Mouse (Mus musculus) intestine, embryonic 15.5 days (tissue): ENCODE measurements around the gene Trp53i11. TPM values are rescaled to one million over a fixed set of nuclear protein-coding genes. Genes with fewer than 3 reads are reported as not detected.
A peak's percentile ranks its signal among the peaks of the same experiment; 100 is the strongest.

Source experiments
- ATAC-seq: fragments of 200-750 bp; cut with Nextera tagmentation; 2 replicates; pipeline ENCODE4 v1.8.0; 2017; ENCODE audit warnings: moderate TSS enrichment, moderate library complexity
- H3K27ac ChIP-seq: fragments of 300-500 bp; sonication (generic); 2 replicates; pipeline ENCODE4 v1.5.1; 2015; ENCODE audit warnings: mild to moderate bottlenecking, inconsistent platforms
- H3K27me3 ChIP-seq: fragments of 300-500 bp; sonication (generic); replicated peaks from 2 replicates; pipeline ENCODE4 v1.6.1; 2015; ENCODE audit warnings: inconsistent platforms
- H3K36me3 ChIP-seq: fragments of 300-500 bp; sonication (generic); 2 replicates; pipeline ENCODE4 v1.6.1; 2015; ENCODE audit warnings: inconsistent platforms
- H3K4me1 ChIP-seq: fragments of 300-500 bp; sonication (generic); replicated peaks from 2 replicates; pipeline ENCODE4 v1.6.1; 2015; ENCODE audit warnings: inconsistent platforms
- H3K4me2 ChIP-seq: fragments of 300-500 bp; sonication (generic); replicated peaks from 2 replicates; pipeline ENCODE4 v1.6.1; 2015; ENCODE audit warnings: mild to moderate bottlenecking, inconsistent platforms
- H3K4me3 ChIP-seq: fragments of 300-500 bp; sonication (generic); replicated peaks from 2 replicates; pipeline ENCODE4 v1.5.1; 2015; ENCODE audit warnings: inconsistent platforms
- H3K9ac ChIP-seq: fragments of 300-500 bp; sonication (generic); 2 replicates; pipeline ENCODE4 v1.6.1; 2015; ENCODE audit warnings: inconsistent platforms
- H3K9me3 ChIP-seq: fragments of 300-500 bp; sonication (generic); 2 replicates; pipeline ENCODE4 v1.6.1; 2016; ENCODE audit warnings: inconsistent platforms
- WGBS: fragments of 180-500 bp; shearing (Covaris S2); methylation state at CpG from one replicate; pipeline ENCODE4 v1.1.7; 2015; 5-methylcytosine and 5-hydroxymethylcytosine counted together
- polyA plus RNA-seq: library from polyadenylated mRNA; unstranded; fragments of >200 nt; fragmentation: Nextera tagmentation; extraction: Ambion mirVana; gene quantifications from 2 replicates; pipeline ENCODE4 v1.2.1, GENCODE M21; 2015

Gene Trp53i11
- polyA plus RNA-seq, 1 experiment from 2014 or later: 36.0 TPM

GRCm38 (mm10) chr2:93160467-93161035, 26.8 kb upstream of the Trp53i11 start:
- H3K27ac ChIP-seq: no peak overlapping the region
- H3K27me3 ChIP-seq: no peaks in the 10 kb centered on the region
- H3K4me1 ChIP-seq: peaks cover 21% of the 10 kb centered on the region
- no peak for ATAC-seq
- 80% methylated on average over 4 of the region's 4 CpGs for WGBS
- no peak overlapping the region for H3K4me2 ChIP-seq
- no peaks in the 10 kb centered on the region for H3K36me3 ChIP-seq
- no peaks in the 10 kb centered on the region for H3K9me3 ChIP-seq
- H3K4me3 ChIP-seq: no peak overlapping the region
- no peak overlapping the region for H3K9ac ChIP-seq

DNA sequence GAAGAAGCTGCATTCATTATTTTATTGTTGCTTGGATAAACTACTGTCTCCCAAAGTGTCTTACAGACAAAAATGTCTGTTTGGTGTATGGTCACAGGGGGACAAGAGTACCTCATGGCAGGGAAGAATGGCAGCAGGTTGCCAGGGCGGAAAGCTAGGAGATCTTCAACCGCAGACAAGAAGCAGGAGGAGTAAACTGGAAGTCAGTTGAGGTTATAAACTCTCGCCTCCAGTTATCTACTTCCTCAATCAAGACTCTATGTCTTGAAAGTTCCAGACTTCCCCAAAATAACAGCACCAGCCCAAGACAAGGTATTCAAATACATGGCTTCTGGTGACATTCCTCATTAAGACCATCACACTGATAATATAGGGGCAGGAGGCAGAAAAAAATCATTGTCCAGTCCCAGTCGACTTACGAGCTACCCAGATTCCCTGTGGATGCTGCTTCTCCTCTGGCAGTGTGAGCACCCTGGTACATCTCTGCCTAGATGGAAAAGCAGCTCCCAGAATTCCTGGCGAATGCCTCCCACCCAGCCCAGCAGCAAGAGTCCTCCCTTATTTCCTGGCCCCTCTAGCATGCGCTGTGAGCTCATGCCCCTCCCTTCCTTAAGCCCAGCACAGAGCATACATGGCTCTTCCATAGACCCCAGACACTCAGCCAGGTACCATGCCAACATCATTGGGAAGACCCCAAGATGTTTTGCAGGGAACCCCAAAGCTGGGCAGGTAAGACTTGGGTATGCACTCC, 25.3 kb upstream of the Trp53i11 start:
- Histone ChIP-seq H3K4me3 (no peak overlapping the region), H3K9me3 (no peaks in the 10 kb centered on the region), H3K27ac (no peak overlapping the region), H3K9ac (no peak overlapping the region), H3K4me2 (no peak overlapping the region), H3K27me3 (no peaks in the 10 kb centered on the region), H3K4me1 (peaks cover 25% of the 10 kb centered on the region), H3K36me3 (no peaks in the 10 kb centered on the region)
- 61% methylated on average over 7 of the region's 7 CpGs for WGBS
- no peak for ATAC-seq

DNA sequence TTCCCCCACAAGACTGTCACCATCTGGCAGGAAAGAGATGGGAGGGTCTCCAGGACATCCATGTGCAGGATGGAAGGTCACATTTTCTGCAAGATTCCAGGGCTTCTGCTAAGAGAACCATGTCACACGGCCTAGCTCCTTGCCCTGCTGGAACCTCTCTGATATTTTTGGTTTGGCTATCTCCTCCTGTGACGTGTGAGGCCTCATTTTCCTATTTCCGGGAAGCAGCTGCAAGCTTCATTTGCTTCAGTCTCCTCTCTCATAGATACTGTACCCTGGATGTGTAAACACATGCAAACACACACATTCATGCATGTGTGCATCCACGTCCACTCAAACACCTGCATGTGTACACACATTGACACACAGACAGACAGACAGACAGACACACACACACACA, 24.6 kb upstream of the Trp53i11 start:
- Histone ChIP-seq H3K4me1 (peaks cover 25% of the 10 kb centered on the region), H3K9me3 (no peaks in the 10 kb centered on the region), H3K27ac (peak overlapping the region; percentile 11; the same call in 1 of the 2 replicates), H3K4me3 (no peak overlapping the region), H3K9ac (no peak overlapping the region), H3K27me3 (no peaks in the 10 kb centered on the region), H3K36me3 (no peaks in the 10 kb centered on the region), H3K4me2 (no peak overlapping the region)
- WGBS: 58% methylated on average over 4 of the region's 4 CpGs
- ATAC-seq: no peak

GRCm38 (mm10) chr2:93163317-93163716, 24.0 kb upstream of the Trp53i11 start:
- 5% methylated on average over 2 of the region's 2 CpGs for WGBS
- ATAC-seq: peak; percentile 60
- H3K27ac ChIP-seq: peak overlapping the region; percentile 11; the same call in 1 of the 2 replicates

GRCm38 (mm10) chr2:93163750-93164335, 23.5 kb upstream of the Trp53i11 start:
- Histone ChIP-seq H3K4me3 (no peak overlapping the region), H3K4me2 (no peak overlapping the region), H3K27ac (0 out of 2 replicates have a peak overlapping the region, but pooled peaks have one; percentile 0), H3K9me3 (no peaks in the 10 kb centered on the region), H3K36me3 (no peaks in the 10 kb centered on the region), H3K9ac (no peak overlapping the region), H3K4me1 (peaks cover 25% of the 10 kb centered on the region), H3K27me3 (no peaks in the 10 kb centered on the region)
- peak; percentile 71 for ATAC-seq
- 39% methylated on average over 6 of the region's 6 CpGs for WGBS

More at GRCm38 (mm10) chr2:93163317-93163716, 24.0 kb upstream of the Trp53i11 start:
- no peak overlapping the region for H3K4me3 ChIP-seq
- no peak overlapping the region for H3K9ac ChIP-seq
- no peak overlapping the region for H3K4me2 ChIP-seq
- H3K36me3 ChIP-seq: no peaks in the 10 kb centered on the region
- H3K4me1 ChIP-seq: peaks cover 25% of the 10 kb centered on the region
- no peaks in the 10 kb centered on the region for H3K9me3 ChIP-seq
- H3K27me3 ChIP-seq: no peaks in the 10 kb centered on the region

GRCm38 (mm10) chr2:93166295-93166694, 21.1 kb upstream of the Trp53i11 start:
- Histone ChIP-seq H3K27ac (no peak overlapping the region), H3K4me1 (peaks cover 35% of the 10 kb centered on the region), H3K9me3 (no peaks in the 10 kb centered on the region), H3K4me3 (no peak overlapping the region), H3K9ac (no peak overlapping the region), H3K36me3 (no peaks in the 10 kb centered on the region), H3K27me3 (no peaks in the 10 kb centered on the region), H3K4me2 (no peak overlapping the region)
- ATAC-seq: no peak
- WGBS: 85% methylated on average over 6 of the region's 6 CpGs

- H3K36me3 ChIP-seq: no peaks in the 10 kb centered on the region
- ATAC-seq: no peak
- H3K27ac ChIP-seq: no peak overlapping the region
- H3K27me3 ChIP-seq: no peaks in the 10 kb centered on the region
- H3K4me3 ChIP-seq: no peak overlapping the region
- H3K4me2 ChIP-seq: no peak overlapping the region
- H3K9ac ChIP-seq: no peak overlapping the region
- H3K4me1 ChIP-seq: peaks cover 41% of the 10 kb centered on the region
- 74% methylated on average over 14 of the region's 14 CpGs for WGBS
- no peaks in the 10 kb centered on the region for H3K9me3 ChIP-seq
Observed at GRCm38 (mm10) chr2:93166734-93167406, 20.5 kb upstream of the Trp53i11 start.

GRCm38 (mm10) chr2:93170156-93170844, 17.0 kb upstream of the Trp53i11 start:
- no peaks in the 10 kb centered on the region for H3K9me3 ChIP-seq
- peaks cover 42% of the 10 kb centered on the region for H3K4me1 ChIP-seq
- 56% methylated on average over 19 of the region's 19 CpGs for WGBS
- H3K27me3 ChIP-seq: no peaks in the 10 kb centered on the region
- H3K27ac ChIP-seq: no peak overlapping the region; the same call in 1 of the 2 replicates
- ATAC-seq: no peak
- no peaks in the 10 kb centered on the region for H3K36me3 ChIP-seq
- H3K9ac ChIP-seq: no peak overlapping the region
- no peak overlapping the region for H3K4me3 ChIP-seq
- no peak overlapping the region for H3K4me2 ChIP-seq

- no peak overlapping the region for H3K9ac ChIP-seq
- H3K27ac ChIP-seq: peak overlapping the region; percentile 13; the same call in 1 of the 2 replicates
- H3K4me2 ChIP-seq: no peak overlapping the region
- H3K9me3 ChIP-seq: no peaks in the 10 kb centered on the region
- H3K36me3 ChIP-seq: no peaks in the 10 kb centered on the region
- no peaks in the 10 kb centered on the region for H3K27me3 ChIP-seq
- H3K4me1 ChIP-seq: peaks cover 48% of the 10 kb centered on the region
- no peak overlapping the region for H3K4me3 ChIP-seq
- 48% methylated on average over 5 of the region's 5 CpGs for WGBS
- ATAC-seq: peak; percentile 27
Observed at GRCm38 (mm10) chr2:93170845-93171200, 16.5 kb upstream of the Trp53i11 start.

- whole genome bisulfite sequencing: 75% methylated on average over 6 of the region's 6 CpGs
- H3K4me3 ChIP-seq: no peak overlapping the region
- no peaks in the 10 kb centered on the region for H3K9me3 ChIP-seq
- H3K27me3 ChIP-seq: no peaks in the 10 kb centered on the region
- no peak overlapping the region for H3K4me2 ChIP-seq
- no peaks in the 10 kb centered on the region for H3K36me3 ChIP-seq
- peaks cover 54% of the 10 kb centered on the region for H3K4me1 ChIP-seq
- H3K9ac ChIP-seq: no peak overlapping the region
- ATAC-seq: no peak
- no peak overlapping the region for H3K27ac ChIP-seq
Observed at GRCm38 (mm10) chr2:93171929-93172328, 15.4 kb upstream of the Trp53i11 start.

GRCm38 (mm10) chr2:93172460-93172859, 14.9 kb upstream of the Trp53i11 start:
- peak; percentile 40 for ATAC-seq
- Histone ChIP-seq H3K27me3 (no peaks in the 10 kb centered on the region), H3K4me3 (no peak overlapping the region), H3K4me2 (no peak overlapping the region), H3K4me1 (peaks cover 59% of the 10 kb centered on the region), H3K9ac (no peak overlapping the region), H3K36me3 (no peaks in the 10 kb centered on the region), H3K9me3 (no peaks in the 10 kb centered on the region), H3K27ac (0 out of 2 replicates have a peak overlapping the region, but pooled peaks have one; percentile 17)
- WGBS: 34% methylated on average over 5 of the region's 5 CpGs

- H3K4me1 ChIP-seq: peaks cover 62% of the 10 kb centered on the region
Observed at GRCm38 (mm10) chr2:93174159-93174558, 13.2 kb upstream of the Trp53i11 start.

More at GRCm38 (mm10) chr2:93174159-93174558, 13.2 kb upstream of the Trp53i11 start:
- Histone ChIP-seq H3K4me2 (no peak overlapping the region), H3K27me3 (no peaks in the 10 kb centered on the region), H3K4me3 (no peak overlapping the region), H3K36me3 (no peaks in the 10 kb centered on the region), H3K9me3 (no peaks in the 10 kb centered on the region), H3K27ac (peak overlapping the region; percentile 36; the same call in 1 of the 2 replicates), H3K9ac (no peak overlapping the region)
- ATAC-seq: no peak
- 56% methylated on average over 5 of the region's 5 CpGs for WGBS
